Mouse (Mus musculus) fat pad, adult 2 months (tissue): ENCODE data around the gene Inip.
A peak's percentile ranks its signal among the peaks of the same experiment; 100 is the strongest.

Source experiments
- DNase-seq: peaks from one replicate; pipeline ENCODE4 v3.0.0-alpha.2; 2011; ENCODE audit warnings: low read depth, low spot score; ENCODE audit errors: extremely low read depth

The Inip gene

GRCm38 (mm10) chr4:59777828-59778227 is 23.6 kb downstream of the Inip start:
- DNase-seq, result no peak

- DNase-seq, result no peak
Observed at GRCm38 (mm10) chr4:59772171-59772879, 29.1 kb downstream of the Inip start.

- DNase-seq, result no peak
Observed at GRCm38 (mm10) chr4:59767717-59768116, 33.7 kb downstream of the Inip start.

- no peak for DNase-seq
Observed at GRCm38 (mm10) chr4:59765385-59766005, 35.9 kb downstream of the Inip start.

GRCm38 (mm10) chr4:59764950-59765349 is 36.4 kb downstream of the Inip start:
- no peak for DNase-seq

- DNase-seq, result no peak
Observed at GRCm38 (mm10) chr4:59761365-59761729, 40.0 kb downstream of the Inip start.

GRCm38 (mm10) chr4:59760636-59761364 is 40.6 kb downstream of the Inip start:
- DNase-seq, result no peak

GRCm38 (mm10) chr4:59760016-59760415 is 41.4 kb downstream of the Inip start:
- no peak for DNase-seq

GRCm38 (mm10) chr4:59757452-59758435 is 43.6 kb downstream of the Inip start:
- peak; percentile 43 for DNase-seq

- DNase-seq, result peak; percentile 67
Observed at GRCm38 (mm10) chr4:59756332-59757082, 44.9 kb downstream of the Inip start.

- no peak for DNase-seq
Observed at GRCm38 (mm10) chr4:59753491-59754140, 47.8 kb downstream of the Inip start.

GRCm38 (mm10) chr4:59739882-59740281 is 61.5 kb downstream of the Inip start:
- no peak for DNase-seq

GRCm38 (mm10) chr4:59739321-59739720 is 62.1 kb downstream of the Inip start:
- no peak for DNase-seq

- DNase-seq, result no peak
Observed at GRCm38 (mm10) chr4:59731544-59731943, 69.8 kb downstream of the Inip start.

- DNase-seq, result no peak
Observed at GRCm38 (mm10) chr4:59728839-59729238, 72.5 kb downstream of the Inip start.

- no peak for DNase-seq
Observed at GRCm38 (mm10) chr4:59727878-59728261, 73.5 kb downstream of the Inip start.

- no peak for DNase-seq
Observed at GRCm38 (mm10) chr4:59727187-59727877, 74.1 kb downstream of the Inip start.

- DNase-seq, result no peak
Observed at GRCm38 (mm10) chr4:59726501-59726900, 74.9 kb downstream of the Inip start.

GRCm38 (mm10) chr4:59725579-59725978 is 75.8 kb downstream of the Inip start:
- no peak for DNase-seq
